Mouse (Mus musculus): ENCODE measurements around the gene Gm2022.
"Not testable (repeated sequence)": the region's sequence is repeated elsewhere in the genome, so short reads cannot be mapped to it uniquely, and the experiment has no call there.

Gm2022 gene

GRCm38 (mm10) chr12:87895070-87895469, at the start of gene Gm2022:
Gene Gm2022 (plus strand): TSS chr12:87895370.
- DNase-seq (ENCODE audit: low spot score): not testable (repeated sequence)

GRCm38 (mm10) chr12:87850657-87851056, 44.5 kb upstream of the Gm2022 start:
- DNase-seq (ENCODE audit: low spot score): not testable (repeated sequence)

- not testable (repeated sequence) for DNase-seq (ENCODE audit: low spot score)
These were observed 39.1 kb upstream of the Gm2022 start for GRCm38 (mm10) chr12:87856067-87856466.

GRCm38 (mm10) chr12:87861740-87862692, 33.2 kb upstream of the Gm2022 start:
- not testable (repeated sequence) for DNase-seq (ENCODE audit: low spot score)

GRCm38 (mm10) chr12:87863638-87864037, 31.5 kb upstream of the Gm2022 start:
- not testable (repeated sequence) for DNase-seq (ENCODE audit: low spot score)

GRCm38 (mm10) chr12:87864048-87864447, 31.1 kb upstream of the Gm2022 start:
- not testable (repeated sequence) for DNase-seq (ENCODE audit: low spot score)

GRCm38 (mm10) chr12:87873772-87874171, 21.4 kb upstream of the Gm2022 start, which contains the start of gene Gm2016:
Gene Gm2016 (plus strand): TSS chr12:87874072.
- not testable (repeated sequence) for DNase-seq (ENCODE audit: low spot score)

- not testable (repeated sequence) for DNase-seq (ENCODE audit: low spot score)
These were observed 24.6 kb downstream of the Gm2022 start, which contains the start of gene Gm2035 for GRCm38 (mm10) chr12:87919721-87920120. Gene Gm2035 (minus strand): TSS chr12:87919857.
